Mouse (Mus musculus) heart, adult 2 months (tissue): Measurements from ENCODE around the gene Gm49388. TPM values are rescaled to one million over a fixed set of nuclear protein-coding genes. Genes with fewer than 3 reads are reported as not detected.

ENCODE experiments used
- DNase-seq, 2 experiments: peaks; one replicate each; pipeline ENCODE4 v3.0.0; 2021
- H3K27ac ChIP-seq: fragments of 200-600 bp; 2 replicates; pipeline ENCODE4 v1.8.1; 2022
- H3K27me3 ChIP-seq: fragments of 200-500 bp; 2 replicates; pipeline ENCODE4 v1.6.1; 2012; ENCODE audit warnings: mild to moderate bottlenecking, low read length, inconsistent platforms, mixed read lengths; ENCODE audit not compliant: control insufficient read depth, insufficient read depth
- H3K36me3 ChIP-seq: fragments of 200-500 bp; 2 replicates; pipeline ENCODE4 v1.6.1; 2012; ENCODE audit warnings: low read length, inconsistent platforms; ENCODE audit not compliant: control insufficient read depth, insufficient read depth
- H3K4me1 ChIP-seq: fragments of 200-500 bp; 2 replicates; pipeline ENCODE4 v1.6.1; 2011; ENCODE audit warnings: low read length; ENCODE audit not compliant: control insufficient read depth, insufficient read depth
- H3K4me3 ChIP-seq: fragments of 200-600 bp; 2 replicates; pipeline ENCODE4 v1.8.1; 2022
- H3K79me2 ChIP-seq: fragments of 200-500 bp; replicated peaks from 2 replicates; pipeline ENCODE4 v1.6.1; 2012; ENCODE audit warnings: mild to moderate bottlenecking, inconsistent platforms, low read length, moderate library complexity, mixed read lengths; ENCODE audit not compliant: control insufficient read depth, insufficient read depth
- H3K9ac ChIP-seq: fragments of 200-500 bp; 2 replicates; pipeline ENCODE4 v1.6.1; 2012; ENCODE audit warnings: low read depth, mild to moderate bottlenecking, control low read depth, inconsistent platforms, low read length, mixed read lengths
- CTCF ChIP-seq: fragments of 200-600 bp; IDR thresholded peaks from 2 replicates; pipeline ENCODE4 v1.8.1; 2022; ENCODE audit warnings: antibody characterized with exemption, mild to moderate bottlenecking, moderate library complexity
- EP300 ChIP-seq: fragments of 200-500 bp; IDR thresholded peaks from 2 replicates; pipeline ENCODE4 v1.6.1; 2011; ENCODE audit warnings: low read depth, low read length, control low read depth; ENCODE audit not compliant: insufficient read depth
- POLR2A ChIP-seq: fragments of 200-500 bp; IDR thresholded peaks from 2 replicates; pipeline ENCODE4 v1.6.1; 2011; ENCODE audit warnings: mild to moderate bottlenecking, low read depth, low read length, control low read depth; ENCODE audit not compliant: insufficient read depth
- WGBS: fragments of 180-500 bp; shearing (Covaris S2); methylation state at CpG from one replicate; pipeline ENCODE4 v1.1.7; 2018; 5-methylcytosine and 5-hydroxymethylcytosine counted together
- intact Hi-C: fragments of 180-260 bp; cut with DNase I; formaldehyde crosslinking; loops from one replicate; pipeline ENCODE4 v1.15.1; 2025
- polyA plus RNA-seq: library from polyadenylated mRNA; depleted of rRNA; stranded (reverse); fragments of >200 nt; gene quantifications from 2 replicates; pipeline ENCODE4 v1.2.3, GENCODE M21; 2012
- total RNA-seq, 2 experiments: library from RNA; stranded (reverse); gene quantifications; 2 replicates each; pipeline ENCODE4 v1.2.3; 2021

The Gm49388 gene
- total and polyA plus RNA-seq, 3 experiments = 1.6 to 2.6 TPM; not detected in 1

- Histone ChIP-seq H3K4me1 (no peaks in the 10 kb centered on the region; the same call in 1 of the 2 replicates), H3K4me3 (no peak overlapping the region), H3K27ac (no peak overlapping the region), H3K79me2 (no peaks in the 10 kb centered on the region), H3K27me3 (no peaks in the 10 kb centered on the region), H3K9ac (no peak overlapping the region), H3K36me3 (no peaks in the 10 kb centered on the region)
- no peak for DNase-seq
- intact Hi-C loops = no loop called here
- TF ChIP-seq CTCF (no peak), EP300 (no peak), POLR2A (no peak)
- 88% methylated on average over 7 of the region's 7 CpGs for WGBS
Measured at GRCm38 (mm10) chr7:127753741-127754140, 31.7 kb upstream of the Gm49388 start.

GRCm38 (mm10) chr7:127759716-127760115 is 25.7 kb upstream of the Gm49388 start:
- 33% methylated on average over 6 of the region's 6 CpGs for WGBS
- Histone ChIP-seq H3K9ac (no peak overlapping the region), H3K4me3 (no peak overlapping the region), H3K27ac (no peak overlapping the region), H3K36me3 (no peaks in the 10 kb centered on the region), H3K27me3 (no peaks in the 10 kb centered on the region), H3K4me1 (no peaks in the 10 kb centered on the region; the same call in 1 of the 2 replicates), H3K79me2 (no peaks in the 10 kb centered on the region)
- intact Hi-C loops = loop anchor here (10.0 kb wide), 1 partner anchor 245 kb away; the partner anchor contains the start of genes Gm42715 and Srcap
- no peak for TF ChIP-seq EP300
- TF ChIP-seq POLR2A = no peak
- no peak for TF ChIP-seq CTCF
- DNase-seq = no peak

- intact Hi-C loops = loop anchor here (10.0 kb wide), 1 partner anchor 246 kb away; the partner anchor contains the start of genes Gm42715 and Srcap
- 78% methylated on average over 3 of the region's 3 CpGs for WGBS
Measured at GRCm38 (mm10) chr7:127760478-127760877, 24.9 kb upstream of the Gm49388 start.

GRCm38 (mm10) chr7:127761026-127761425 is 24.4 kb upstream of the Gm49388 start:
- intact Hi-C loops = loop anchor here (1.0 to 10.0 kb wide), 2 partner anchors 86 to 246 kb away; partner anchors contain the start of genes Gm42715 and Srcap

More at GRCm38 (mm10) chr7:127760478-127760877, 24.9 kb upstream of the Gm49388 start:
- Histone ChIP-seq H3K4me3 (no peak overlapping the region), H3K27me3 (no peaks in the 10 kb centered on the region), H3K27ac (no peak overlapping the region), H3K36me3 (no peaks in the 10 kb centered on the region), H3K79me2 (no peaks in the 10 kb centered on the region), H3K9ac (no peak overlapping the region), H3K4me1 (no peaks in the 10 kb centered on the region; the same call in 1 of the 2 replicates)
- no peak for TF ChIP-seq EP300
- no peak for TF ChIP-seq CTCF
- TF ChIP-seq POLR2A = no peak
- DNase-seq = no peak

GRCm38 (mm10) chr7:127763642-127764041 is 21.8 kb upstream of the Gm49388 start:
- intact Hi-C loops = loop anchor here (10.0 kb wide), 1 partner anchor 249 kb away; the partner anchor contains the start of genes Gm42715 and Srcap
- H3K79me2 ChIP-seq = no peaks in the 10 kb centered on the region
- H3K4me1 ChIP-seq = no peaks in the 10 kb centered on the region
- H3K9ac ChIP-seq = no peak overlapping the region
- no peaks in the 10 kb centered on the region for H3K36me3 ChIP-seq
- TF ChIP-seq CTCF = no peak
- TF ChIP-seq POLR2A = no peak
- TF ChIP-seq EP300 = no peak
- no peak overlapping the region for H3K4me3 ChIP-seq
- no peak overlapping the region for H3K27ac ChIP-seq
- no peaks in the 10 kb centered on the region for H3K27me3 ChIP-seq
- no peak for DNase-seq
- 89% methylated on average over 4 of the region's 4 CpGs for WGBS

More at GRCm38 (mm10) chr7:127761026-127761425, 24.4 kb upstream of the Gm49388 start:
- Histone ChIP-seq H3K79me2 (no peaks in the 10 kb centered on the region), H3K36me3 (no peaks in the 10 kb centered on the region), H3K4me1 (no peaks in the 10 kb centered on the region; the same call in 1 of the 2 replicates), H3K9ac (no peak overlapping the region), H3K27me3 (no peaks in the 10 kb centered on the region), H3K4me3 (no peak overlapping the region), H3K27ac (no peak overlapping the region)
- DNase-seq = peak; percentile 79 to 80
- WGBS = 11% methylated on average over 7 of the region's 7 CpGs
- TF ChIP-seq EP300 (peak; percentile 71; the same call in 1 of the 2 replicates), CTCF (peak; percentile 99), POLR2A (no peak)

GRCm38 (mm10) chr7:127765756-127766155 is 19.7 kb upstream of the Gm49388 start:
- TF ChIP-seq EP300 = no peak
- no peak for TF ChIP-seq POLR2A
- no peak for TF ChIP-seq CTCF
- no peaks in the 10 kb centered on the region for H3K36me3 ChIP-seq
- H3K27me3 ChIP-seq = no peaks in the 10 kb centered on the region
- no peak overlapping the region for H3K27ac ChIP-seq
- no peaks in the 10 kb centered on the region for H3K79me2 ChIP-seq
- intact Hi-C loops = loop anchor here (5.0 to 10.0 kb wide), 2 partner anchors 178 to 251 kb away; partner anchors contain the start of genes Ccdc189, Gm42715, Rnf40 and Srcap
- WGBS = 67% methylated on average over 2 of the region's 2 CpGs
- no peak overlapping the region for H3K9ac ChIP-seq
- H3K4me3 ChIP-seq = no peak overlapping the region
- peaks cover 2% of the 10 kb centered on the region; the same call in 1 of the 2 replicates for H3K4me1 ChIP-seq
- DNase-seq = no peak
